In the genomic region with DNA sequence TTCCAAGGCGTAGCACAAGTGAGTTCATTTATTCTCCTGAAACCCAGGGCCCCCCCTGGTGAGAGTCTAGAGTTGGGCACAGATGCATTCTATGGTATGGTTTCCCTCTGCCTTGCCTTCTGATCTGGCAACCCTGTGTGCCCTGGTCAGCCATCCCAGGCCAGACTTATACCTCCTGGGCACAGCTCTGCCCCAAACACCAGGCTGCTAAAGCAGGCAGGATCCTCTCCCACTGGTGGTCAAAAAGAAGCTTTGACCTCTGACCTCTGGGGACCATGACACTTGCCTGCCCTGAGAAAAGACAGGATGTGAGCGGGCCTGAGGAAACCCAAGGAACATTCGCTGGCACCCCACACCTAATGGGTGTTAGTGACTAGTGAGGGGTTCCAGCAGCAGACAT, we compare ENCODE assay signal across 17 mouse cellular contexts.
DNase-seq lines count a peak whose midpoint lies in the region; ATAC-seq and TF ChIP-seq lines count a peak whose summit lies in the region.
"Had no signal": no experiment of that assay in that cellular context is flagged by ENCODE, and none has a peak within 500 bp of the region (broad histone marks: within the 10 kb centered on the region; RNA-seq: fewer than 3 reads in every experiment).

No protein-coding gene starts in this region.

- 0 out of 2 replicates have a peak overlapping the region, but pooled peaks have one; percentile 4 for H3K4me2 ChIP-seq in heart, embryonic 14.5 days (ENCODE audit: low read length)
- H3K4me2 ChIP-seq in heart, postnatal 0 days (ENCODE audit: low read depth, low read length), result no peak overlapping the region
- H3K4me2 ChIP-seq: embryonic facial prominence, embryonic 12.5 days; hindbrain, embryonic 13.5 days; liver, embryonic 13.5 days had no signal

- no peaks in the 10 kb centered on the region for H3K27me3 ChIP-seq in heart, embryonic 14.5 days (ENCODE audit: control insufficient read depth, insufficient read depth, low read length)
- H3K27me3 ChIP-seq in liver, adult 2 months (ENCODE audit: control insufficient read depth, insufficient read depth, low read length), result no peaks in the 10 kb centered on the region
- no peaks in the 10 kb centered on the region for H3K27me3 ChIP-seq in embryonic facial prominence, embryonic 10.5 days (replicated peaks; ENCODE audit: low read depth, poor library complexity, severe bottlenecking)
- H3K27me3 ChIP-seq in heart, postnatal 0 days (ENCODE audit: control insufficient read depth, insufficient read depth, low read length), result no peaks in the 10 kb centered on the region
- H3K27me3 ChIP-seq: embryonic facial prominence, embryonic 12.5 days; hindbrain, embryonic 13.5 days; liver, embryonic 13.5 days had no signal

- peaks cover 5% of the 10 kb centered on the region for H3K9me3 ChIP-seq in heart, embryonic 14.5 days (ENCODE audit: control insufficient read depth, low read length)
- H3K9me3 ChIP-seq in embryonic facial prominence, embryonic 10.5 days, result 0 out of 2 replicates have a peak, but pooled peaks cover 8% of the 10 kb centered on the region
- H3K9me3 ChIP-seq in heart, postnatal 0 days (replicated peaks; ENCODE audit: control insufficient read depth, low read length), result no peaks in the 10 kb centered on the region
- H3K9me3 ChIP-seq: liver, embryonic 13.5 days had no signal

- TF ChIP-seq EP300 in heart, postnatal 0 days (IDR thresholded peaks at IDR 0.05; ENCODE audit: low read depth), result no peak

- H3K79me2 ChIP-seq in liver, adult 2 months (ENCODE audit: control insufficient read depth, insufficient read depth, low read length), result peaks cover 31% of the 10 kb centered on the region; the same call in 1 of the 2 replicates

- H3K9ac ChIP-seq in heart, embryonic 14.5 days (ENCODE audit: low read length), result peak overlapping the region; percentile 71
- H3K9ac ChIP-seq in liver, adult 2 months (ENCODE audit: low read depth, low read length), result peak overlapping the region; percentile 16
- 0 out of 2 replicates have a peak overlapping the region, but pooled peaks have one; percentile 10 for H3K9ac ChIP-seq in heart, postnatal 0 days (replicated peaks; ENCODE audit: low read depth, low read length)
- H3K9ac ChIP-seq: embryonic facial prominence, embryonic 12.5 days; hindbrain, embryonic 13.5 days; liver, embryonic 13.5 days had no signal

- no peak overlapping the region for H3K4me3 ChIP-seq in heart, embryonic 14.5 days (ENCODE audit: control insufficient read depth in 1 of 2, insufficient read depth in 1 of 2, low read depth in 1 of 2, low read length in 2 of 2)
- no peak overlapping the region for H3K4me3 ChIP-seq in liver, adult 2 months (ENCODE audit: insufficient read depth, low read depth, low read length)
- H3K4me3 ChIP-seq in embryonic facial prominence, embryonic 10.5 days, result no peak overlapping the region
- no peak overlapping the region for H3K4me3 ChIP-seq in heart, postnatal 0 days (ENCODE audit: low read depth, low read length)
- H3K4me3 ChIP-seq: embryonic facial prominence, embryonic 12.5 days; hindbrain, embryonic 13.5 days; liver, embryonic 13.5 days had no signal

- peak overlapping the region; percentile 96 to 100 for H3K27ac ChIP-seq in heart, embryonic 14.5 days (replicated peaks in 1 of 2; ENCODE audit: control insufficient read depth in 1 of 2, insufficient read depth in 1 of 2, low read depth in 2 of 2, low read length in 2 of 2)
- peak overlapping the region; percentile 89 for H3K27ac ChIP-seq in liver, adult 2 months (replicated peaks; ENCODE audit: insufficient read depth, low read depth, low read length)
- H3K27ac ChIP-seq in embryonic facial prominence, embryonic 10.5 days (replicated peaks), result 0 out of 2 replicates have a peak overlapping the region, but pooled peaks have one; percentile 59
- peak overlapping the region; percentile 98 for H3K27ac ChIP-seq in heart, postnatal 0 days (ENCODE audit: low read depth)
- H3K27ac ChIP-seq: hindbrain, embryonic 13.5 days; liver, embryonic 13.5 days had no signal

- 85% methylated on average over 3 of the region's 3 CpGs for WGBS in heart, embryonic 14.5 days
- 83% methylated on average over 3 of the region's 3 CpGs for WGBS in liver, adult 2 months
- 81% methylated on average over 3 of the region's 3 CpGs for WGBS in embryonic facial prominence, embryonic 10.5 days
- WGBS in heart, postnatal 0 days, result 82% methylated on average over 3 of the region's 3 CpGs

- no peak for TF ChIP-seq POLR2A in liver, adult 2 months (IDR thresholded peaks at IDR 0.05; ENCODE audit: extremely low read depth, insufficient read depth, low read length)

- peaks cover 54 to 77% of the 10 kb centered on the region in 2 experiments for H3K4me1 ChIP-seq in heart, embryonic 14.5 days (ENCODE audit: control insufficient read depth in 2 of 2, insufficient read depth in 2 of 2, low read length in 2 of 2)
- H3K4me1 ChIP-seq in liver, adult 2 months (ENCODE audit: control insufficient read depth, insufficient read depth, low read length), result peaks cover 63% of the 10 kb centered on the region
- peaks cover 39% of the 10 kb centered on the region for H3K4me1 ChIP-seq in embryonic facial prominence, embryonic 10.5 days
- H3K4me1 ChIP-seq in heart, postnatal 0 days (ENCODE audit: control insufficient read depth, insufficient read depth), result peaks cover 66% of the 10 kb centered on the region

- DNase-seq in heart, adult 8-10 months (ENCODE audit: low spot score), result no peak
- DNase-seq in liver, adult 2 months (ENCODE audit: extremely low read depth, low read depth, low spot score), result no peak
- DNase-seq in liver, result no peak
- DNase-seq in embryonic facial prominence, embryonic 10.5 days (ENCODE audit: low spot score), result no peak
- DNase-seq in heart, postnatal 0 days (ENCODE audit: low spot score), result no peak
- no peak for DNase-seq in thymus, postnatal 25 days
- DNase-seq: cerebellum, adult 11-12 months; cerebellum, postnatal 36 days; gastrocnemius, postnatal 14 days; liver, embryonic 13.5 days; midbrain, embryonic 14.5 days; spleen, adult 18-20 months; thymus, adult 2 months had no signal

- no peak for ATAC-seq in heart, embryonic 14.5 days (ENCODE audit: insufficient number of reproducible peaks, insufficient read depth, low FRiP score, low read depth)
- no peak for ATAC-seq in heart, postnatal 0 days (ENCODE audit: insufficient read depth, low read depth)

- peaks cover 28% of the 10 kb centered on the region for H3K36me3 ChIP-seq in heart, embryonic 14.5 days (ENCODE audit: control insufficient read depth, insufficient read depth, low read length)
- H3K36me3 ChIP-seq in liver, adult 2 months (ENCODE audit: control insufficient read depth, insufficient read depth, low read length), result no peaks in the 10 kb centered on the region
- peaks cover 32% of the 10 kb centered on the region for H3K36me3 ChIP-seq in embryonic facial prominence, embryonic 10.5 days (replicated peaks)
- peaks cover 12% of the 10 kb centered on the region for H3K36me3 ChIP-seq in heart, postnatal 0 days (replicated peaks; ENCODE audit: control insufficient read depth, insufficient read depth, low read length)
- H3K36me3 ChIP-seq: embryonic facial prominence, embryonic 12.5 days; G1E; hindbrain, embryonic 13.5 days; liver, embryonic 13.5 days had no signal

- TF ChIP-seq CTCF in liver, adult 2 months (IDR thresholded peaks at IDR 0.05; ENCODE audit: low read depth, low read length), result no peak
- no peak for TF ChIP-seq CTCF in heart, postnatal 0 days (IDR thresholded peaks at IDR 0.05; ENCODE audit: low read depth)

Comparison
In these comparisons a context has a peak if more than half of its experiments do, and no peak if none do; other contexts are left out.
1. H3K9ac ChIP-seq: peak in every context shown above with its lines; median percentile 71 in heart, embryonic 14.5 days; 16 in liver, adult 2 months; 10 in heart, postnatal 0 days.